Mouse (Mus musculus) cerebellum, postnatal 10 days (tissue): ENCODE measurements around the gene Wdfy3.
A peak's percentile ranks its signal among the peaks of the same experiment; 100 is the strongest.

Source experiments
- DNase-seq, 2 experiments: peaks; one replicate each; pipeline ENCODE4 v3.0.0; 2021; ENCODE audit warnings: mixed read lengths in 2 of 2

The Wdfy3 gene

DNA sequence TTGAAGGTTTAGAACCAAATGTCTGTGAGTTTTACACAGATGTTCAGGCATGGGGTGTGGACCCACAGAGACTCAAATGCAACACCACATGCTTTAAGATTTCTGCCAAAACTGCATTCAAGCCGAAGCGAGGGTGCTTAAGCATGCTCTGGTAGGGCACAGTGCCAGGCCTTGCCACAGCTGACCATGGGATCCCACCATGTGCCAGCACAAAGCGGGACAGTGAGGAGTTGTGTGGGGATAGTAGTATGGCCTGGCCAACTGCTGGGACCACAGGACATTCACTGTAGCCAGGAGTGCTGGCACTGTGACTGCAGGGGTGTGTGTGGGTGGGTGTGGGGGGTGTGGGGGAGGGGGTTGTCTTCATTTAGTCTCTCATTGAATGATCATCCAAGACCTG, 240.8 kb downstream of the Wdfy3 start:
- peak; percentile 56 to 67 for DNase-seq

DNA sequence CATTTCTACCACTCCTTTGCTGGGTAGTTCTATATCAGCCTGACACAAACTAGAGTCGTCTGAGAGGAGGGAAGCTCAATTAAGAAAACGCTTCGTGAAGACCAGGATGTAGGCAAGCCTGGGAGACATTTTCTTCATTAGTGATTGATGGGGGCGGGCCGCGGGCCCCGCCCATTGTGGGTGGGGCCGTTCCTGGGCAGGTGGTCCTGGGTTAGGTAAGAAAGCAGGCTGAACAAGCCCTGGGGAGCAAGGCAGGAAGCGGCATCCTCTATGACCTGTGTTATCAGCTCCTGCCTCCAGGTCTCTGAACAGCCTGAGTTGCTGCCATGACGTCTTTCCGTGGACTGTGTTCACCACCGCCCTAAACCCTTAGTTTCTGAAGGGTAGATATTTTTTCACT, 242.2 kb downstream of the Wdfy3 start:
- no peak for DNase-seq

DNA sequence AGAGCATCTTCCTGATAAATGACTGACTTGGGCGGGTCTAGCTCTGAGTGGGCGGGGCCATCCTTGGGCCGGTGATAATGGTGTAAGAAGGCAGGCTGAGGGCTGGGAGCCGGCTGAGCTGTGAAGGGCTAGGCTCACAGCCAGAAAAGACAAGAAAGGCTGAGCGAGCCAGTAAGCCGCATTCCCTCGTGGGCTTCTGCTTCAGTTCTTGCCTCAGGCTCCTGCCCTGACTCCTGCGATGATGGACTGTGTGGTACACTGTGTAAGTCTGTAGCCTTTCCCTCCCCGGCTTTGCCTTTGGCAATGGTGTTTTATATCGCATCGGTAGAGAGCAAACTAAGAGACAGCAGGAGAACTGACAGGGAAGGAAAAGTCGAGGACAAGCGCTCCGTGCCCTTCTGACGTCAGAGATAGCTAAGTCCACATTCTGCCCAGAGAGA, 243.2 kb downstream of the Wdfy3 start:
- peak; percentile 76 to 81 for DNase-seq

DNA sequence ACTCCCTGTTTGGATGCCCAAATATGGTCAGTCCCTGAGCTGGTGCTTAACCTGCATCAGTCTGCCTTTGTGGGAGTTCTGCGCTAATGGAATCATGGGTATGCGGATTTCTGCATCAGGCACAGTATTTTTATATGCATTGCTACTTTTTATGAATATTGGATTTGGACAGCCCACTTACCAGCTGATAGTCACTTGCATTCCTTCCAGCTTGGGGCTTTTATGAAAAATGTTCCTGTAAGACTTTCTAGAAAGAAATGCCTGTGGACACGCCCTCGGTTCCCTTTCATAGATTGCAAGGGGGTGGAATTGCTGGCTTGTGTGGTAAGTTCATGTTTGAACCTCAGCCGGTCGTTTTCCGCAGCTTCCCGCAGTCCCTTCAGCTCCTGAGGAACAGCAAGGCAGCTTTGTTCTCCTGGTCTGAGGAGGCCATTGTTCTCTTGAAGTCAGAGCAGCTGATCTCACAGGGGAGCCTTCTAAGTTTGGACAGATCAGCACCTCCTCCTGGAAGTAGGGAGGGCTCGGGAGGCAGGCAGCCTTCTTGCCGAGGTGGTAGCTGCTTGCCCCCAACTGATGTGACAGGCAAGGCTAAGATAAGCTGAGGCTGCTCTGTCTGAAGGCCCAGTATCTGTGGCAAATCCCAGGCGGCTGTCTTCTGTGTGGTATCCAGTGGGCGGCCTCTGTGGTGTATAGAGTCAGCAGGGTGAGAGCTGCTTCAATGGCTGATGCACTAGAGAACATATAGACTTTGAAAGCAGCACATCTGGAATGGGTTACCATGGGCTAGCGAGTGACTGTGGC, 244.4 kb downstream of the Wdfy3 start:
- DNase-seq: no peak

DNA sequence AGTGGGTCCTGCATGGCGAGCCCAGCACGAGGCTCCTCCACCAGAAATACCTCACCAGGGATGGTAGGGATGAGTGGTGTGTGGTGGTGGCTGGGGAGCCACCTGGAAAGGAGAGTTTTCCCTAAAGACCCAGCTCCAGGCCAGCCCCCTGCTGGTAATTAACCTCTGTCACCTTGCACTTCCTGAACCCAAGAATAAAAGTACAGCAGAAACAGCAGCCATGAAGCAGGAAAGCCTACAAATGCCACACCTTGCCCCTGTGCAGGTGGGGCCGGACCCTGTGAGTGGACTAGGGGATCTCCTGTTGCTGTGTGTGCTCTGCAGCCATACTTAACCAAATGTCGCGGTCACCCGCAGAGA, 247.4 kb downstream of the Wdfy3 start:
- DNase-seq: no peak

DNA sequence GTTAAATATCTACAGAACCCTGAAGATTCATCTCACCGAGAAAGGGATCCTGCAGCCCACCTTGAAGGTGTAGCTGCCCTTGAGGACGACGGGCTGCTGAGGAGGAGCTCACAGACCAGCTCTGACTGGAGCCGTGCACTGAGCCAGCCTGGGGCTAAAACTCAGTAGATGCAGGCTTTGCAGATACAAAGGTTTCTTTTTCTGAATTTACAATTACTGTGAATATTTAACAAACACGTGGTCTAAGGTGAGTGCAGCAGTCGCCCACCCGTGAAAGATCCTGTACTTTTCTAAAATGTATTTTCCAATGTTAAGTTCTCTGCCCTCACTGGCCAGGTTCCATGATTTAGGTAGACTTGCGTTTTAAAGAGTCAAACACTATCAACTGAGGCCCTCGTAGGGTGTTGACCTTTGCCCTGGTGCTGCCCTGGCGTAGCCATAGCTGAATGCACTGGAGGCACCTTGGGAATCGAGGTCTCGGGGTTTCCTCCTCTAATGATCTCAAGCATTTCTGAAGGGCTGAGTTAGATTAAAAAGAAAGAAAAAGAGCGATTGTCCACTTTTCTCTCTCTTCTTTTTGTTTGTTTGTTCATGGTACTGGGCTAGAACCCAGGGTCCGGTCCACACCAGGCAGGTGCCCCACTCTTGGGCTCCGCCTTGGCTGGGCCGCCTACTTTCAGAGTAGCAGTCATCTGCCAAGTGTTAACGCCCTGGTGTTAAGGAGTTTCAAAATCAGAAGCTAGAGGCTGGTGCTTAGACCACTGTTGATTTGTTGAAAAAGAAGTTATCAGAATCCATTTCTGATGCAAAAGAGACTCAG, 248.0 kb downstream of the Wdfy3 start:
- DNase-seq: no peak

DNA sequence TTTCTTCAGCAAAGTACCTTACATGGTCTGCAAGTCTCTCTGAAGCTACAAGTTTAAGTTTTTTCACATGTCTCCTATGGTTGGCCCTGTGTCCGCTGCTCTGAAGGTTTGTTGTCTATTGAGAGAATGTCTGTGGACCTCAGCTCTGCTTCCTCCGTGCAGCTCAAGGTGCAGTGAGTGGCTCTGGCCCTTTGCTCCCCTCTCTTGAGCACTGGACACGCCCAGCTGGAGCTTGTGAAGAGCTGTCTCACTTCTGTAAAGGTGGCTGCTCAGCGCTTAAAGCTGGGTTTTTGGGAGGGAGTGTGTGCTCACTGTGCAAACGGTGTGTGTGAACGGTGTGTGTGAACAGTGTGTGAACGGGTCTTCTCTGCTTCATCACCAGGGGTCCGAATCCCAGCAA, 248.7 kb downstream of the Wdfy3 start:
- no peak for DNase-seq

DNA sequence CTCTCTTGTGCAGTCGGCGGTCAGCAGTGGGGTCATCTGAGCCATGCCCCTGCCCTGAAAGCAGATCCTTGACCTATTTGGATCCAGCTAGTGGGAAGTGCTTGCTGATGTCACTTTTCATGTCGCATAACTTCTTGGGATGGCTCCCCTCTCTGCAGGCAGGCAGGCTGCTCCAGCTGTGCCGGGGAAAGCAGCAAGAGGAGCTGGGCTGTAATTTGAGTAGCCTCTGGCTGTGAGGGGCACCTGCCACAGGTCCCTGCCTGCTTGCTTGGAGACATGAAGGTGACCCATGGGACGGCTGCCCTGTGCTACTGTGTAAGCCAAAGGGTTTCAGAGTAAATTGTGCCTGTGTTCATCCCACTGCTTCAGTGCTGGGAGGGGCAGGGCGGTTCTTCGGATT, 249.9 kb downstream of the Wdfy3 start:
- no peak for DNase-seq

DNA sequence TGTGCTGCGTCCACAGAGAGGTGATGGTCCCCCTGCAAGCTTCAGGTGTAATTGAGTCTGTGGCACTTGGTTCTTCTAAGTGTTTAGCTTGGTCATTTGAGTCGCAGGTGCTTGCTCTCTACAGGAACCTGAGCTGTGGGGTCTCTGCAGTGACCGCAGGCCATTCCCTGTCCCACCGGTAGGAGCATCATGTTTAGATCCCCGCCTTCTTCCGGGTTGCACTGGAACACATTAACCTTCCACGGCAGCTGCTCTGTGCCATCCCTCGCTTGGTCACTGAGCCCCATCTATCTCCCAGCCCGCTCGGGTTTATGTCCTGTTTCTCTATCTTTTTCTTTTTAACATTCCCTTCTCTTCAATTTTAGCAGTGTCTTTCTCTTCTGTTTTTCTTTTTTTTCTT, 250.5 kb downstream of the Wdfy3 start:
- no peak for DNase-seq

DNA sequence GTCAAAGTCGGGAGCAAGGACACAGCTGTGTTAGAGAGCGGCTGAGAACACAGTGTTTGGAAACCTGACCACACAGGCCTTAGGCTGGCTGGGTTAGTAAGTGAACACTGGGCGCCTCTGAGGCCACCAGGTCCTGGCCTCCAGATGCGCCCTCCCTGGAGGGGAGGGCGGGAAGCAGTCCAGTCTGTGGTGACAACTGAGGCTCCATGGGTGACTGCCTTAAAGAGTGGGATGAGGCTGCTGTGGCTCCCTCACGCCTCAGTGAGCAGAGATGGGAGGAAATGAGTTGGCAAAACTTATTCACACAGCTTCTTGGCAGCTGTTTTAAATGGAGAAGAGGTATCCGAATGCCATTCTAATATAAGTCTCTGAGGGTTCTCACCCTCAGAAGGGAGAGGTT, 252.9 kb downstream of the Wdfy3 start:
- no peak for DNase-seq

DNA sequence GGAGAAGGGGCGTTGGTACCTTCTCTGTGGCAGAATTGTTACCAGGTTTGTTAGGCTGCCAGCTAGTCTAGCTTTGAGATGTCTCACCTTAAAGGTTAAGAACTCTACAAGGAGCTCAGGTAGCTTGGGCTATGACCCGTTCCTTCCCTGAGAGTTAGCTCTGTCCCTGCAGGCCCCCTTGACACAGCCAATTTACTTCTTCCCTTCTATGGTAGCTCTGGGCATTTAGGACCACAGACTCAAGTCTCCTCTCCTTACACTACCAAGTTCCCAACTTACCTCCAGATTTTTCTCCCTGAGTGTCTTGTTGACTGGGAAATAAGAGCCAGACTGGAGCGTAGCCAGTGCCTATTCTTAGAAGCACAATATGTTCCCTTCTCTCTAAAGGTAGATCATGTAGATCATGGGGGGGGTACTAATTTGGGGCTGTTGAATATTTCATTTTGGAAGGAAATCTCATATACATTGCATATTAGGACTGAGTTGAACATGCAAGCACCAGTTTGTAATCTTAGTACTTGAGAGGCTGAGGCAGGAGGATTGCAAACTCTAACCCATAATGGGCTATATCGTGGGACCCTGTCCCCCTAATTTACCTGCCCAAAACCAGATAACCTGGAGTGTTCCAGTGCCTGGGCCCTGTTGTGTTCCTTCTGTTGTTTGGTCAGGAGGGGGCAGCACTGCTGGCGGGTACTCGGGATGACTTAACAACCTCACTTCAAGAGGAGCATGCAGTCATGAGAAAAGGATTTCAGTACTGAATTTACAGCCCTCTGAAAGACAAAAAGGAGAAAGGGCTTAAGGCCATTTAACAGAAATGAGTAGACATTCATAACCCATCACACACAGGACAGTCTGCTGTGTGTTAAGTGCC, 258.2 kb downstream of the Wdfy3 start:
- peak; percentile 43 to 45 for DNase-seq

DNA sequence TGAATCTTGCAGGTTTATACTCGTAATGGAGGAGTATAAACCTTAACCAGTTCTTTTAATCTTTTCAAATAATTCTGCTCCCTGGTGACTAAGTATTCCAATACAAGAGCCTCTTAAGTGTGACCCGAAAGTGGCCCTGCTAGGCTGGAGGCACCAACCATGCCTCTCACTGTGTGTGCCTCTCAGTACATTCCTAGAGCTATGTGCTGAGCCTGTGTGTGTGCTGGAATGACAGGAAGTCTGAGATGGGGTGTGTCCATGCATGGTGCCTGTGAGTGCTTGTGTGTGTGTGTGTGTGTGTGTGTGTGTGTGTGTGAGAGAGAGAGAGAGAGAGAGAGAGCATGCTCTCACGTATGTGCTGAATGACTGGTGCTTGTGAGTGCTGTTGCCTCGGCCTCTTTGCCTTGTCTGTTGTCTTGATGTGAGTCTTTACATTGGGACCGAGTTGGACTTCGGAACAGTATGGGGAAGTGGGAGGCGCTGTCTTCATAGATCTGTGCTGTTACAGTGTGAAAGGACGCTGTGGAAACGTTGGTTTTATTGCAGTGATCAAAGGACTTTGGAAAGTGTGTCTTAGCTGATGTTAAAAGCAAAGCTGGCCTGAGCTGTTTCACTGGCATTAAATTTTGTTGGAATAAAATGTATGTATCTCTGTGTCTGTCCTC, 267.2 kb downstream of the Wdfy3 start:
- no peak for DNase-seq

DNA sequence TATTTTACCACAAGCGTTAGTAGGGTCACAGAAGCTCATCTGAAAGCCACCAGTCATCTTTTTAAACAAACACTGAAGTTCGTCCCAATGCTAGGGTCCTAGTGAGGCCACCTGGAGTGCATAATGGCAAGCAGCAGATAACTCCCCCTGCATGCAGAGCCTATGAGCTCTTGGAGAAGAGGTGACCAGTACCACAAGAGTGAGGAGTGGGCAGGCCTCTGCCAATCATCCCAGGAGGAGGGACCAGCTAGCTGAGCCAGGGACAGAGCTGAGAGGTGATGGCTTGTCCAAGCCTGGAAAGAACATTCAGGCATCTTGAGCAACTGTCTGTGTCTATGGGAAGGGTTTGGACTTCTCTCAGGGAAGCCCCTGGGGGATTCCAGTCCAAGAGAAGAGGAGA, 267.8 kb downstream of the Wdfy3 start:
- DNase-seq: no peak

DNA sequence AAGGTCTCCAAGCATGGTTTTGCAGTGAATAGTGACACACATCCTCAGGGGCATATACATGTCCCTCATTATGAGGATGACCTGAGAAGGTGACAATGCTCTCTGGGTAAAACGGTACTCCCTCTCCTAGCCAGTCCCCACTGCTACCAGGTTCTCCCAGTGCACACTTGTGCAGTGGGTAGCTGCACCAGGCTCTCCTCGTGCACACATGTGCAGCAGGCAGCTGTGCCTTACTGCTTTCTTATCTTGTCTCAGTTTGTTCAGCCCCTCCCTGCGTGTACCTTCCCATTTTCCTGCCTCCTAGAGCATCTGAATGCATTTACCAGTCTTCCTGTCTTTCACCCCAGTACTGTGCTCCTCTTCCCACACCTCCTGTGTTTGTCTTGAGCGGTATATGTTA, 277.1 kb downstream of the Wdfy3 start:
- no peak for DNase-seq

DNA sequence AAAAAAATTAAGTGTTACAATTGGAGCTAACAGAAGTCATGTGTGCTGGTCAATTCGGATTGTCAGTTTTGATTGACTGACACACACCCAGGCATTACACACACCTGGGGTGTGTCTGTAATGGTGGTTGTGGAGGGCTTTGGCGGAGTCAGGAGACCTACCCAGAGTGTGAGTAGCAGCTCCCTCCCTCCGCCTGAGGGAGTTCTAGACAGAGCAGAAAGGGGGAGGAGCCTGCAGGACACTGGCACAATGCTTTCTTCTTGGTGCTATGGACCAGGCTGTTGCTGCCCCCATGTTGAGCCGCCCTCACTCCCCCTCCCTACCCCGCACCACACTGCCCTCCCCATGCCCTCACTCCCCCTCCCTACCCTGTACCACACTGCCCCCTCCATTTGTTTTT, 279.2 kb downstream of the Wdfy3 start:
- no peak for DNase-seq

DNA sequence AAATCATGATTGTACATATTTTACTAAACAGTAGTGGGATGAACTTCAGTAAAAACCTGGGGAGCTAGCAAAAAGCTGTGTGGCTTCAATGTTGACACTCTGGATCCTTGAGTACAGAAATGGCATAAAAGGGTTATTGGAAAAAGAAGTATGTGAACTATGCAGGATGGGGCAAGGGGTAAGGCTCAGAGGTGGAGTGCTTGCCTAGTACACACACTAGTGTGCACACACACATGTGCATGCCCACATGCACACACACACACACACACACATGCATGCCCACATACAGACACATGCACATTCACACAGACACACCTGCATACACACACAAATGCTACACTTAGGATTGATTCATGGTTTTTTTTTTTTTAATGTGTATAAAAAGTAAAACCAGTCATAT, 280.0 kb downstream of the Wdfy3 start:
- no peak for DNase-seq

DNA sequence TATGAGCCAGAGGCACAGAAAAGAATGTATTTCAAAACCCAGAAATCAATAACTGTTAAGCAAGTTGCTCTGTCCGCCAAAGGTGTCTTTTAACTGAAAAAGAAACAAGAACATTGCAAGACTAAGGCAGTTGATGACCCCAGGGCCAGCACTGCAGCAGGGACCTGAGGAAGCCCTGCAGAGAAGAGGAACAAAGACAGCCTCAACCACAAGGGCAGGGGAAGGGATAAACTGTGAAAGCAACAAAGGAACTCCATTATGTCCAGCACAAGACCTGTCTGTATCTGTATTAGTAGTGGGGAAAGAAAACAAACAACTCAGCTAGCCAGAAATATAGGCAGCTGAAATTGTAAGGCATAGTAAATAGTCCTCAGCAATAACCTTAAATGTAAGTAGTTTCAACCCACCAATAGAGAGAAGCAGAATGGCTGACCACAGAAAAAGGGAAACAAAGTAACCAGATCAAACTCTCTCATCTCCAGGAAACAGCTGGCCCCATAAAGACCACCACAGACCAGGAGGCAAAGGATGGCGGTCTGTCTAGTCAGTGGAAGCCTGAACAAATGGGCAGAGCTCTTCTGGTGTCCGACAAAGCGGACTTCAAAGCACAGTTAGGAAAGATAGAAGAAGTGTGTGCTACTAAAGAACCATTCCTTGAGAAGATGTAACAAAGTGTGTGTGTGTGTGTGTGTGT, 283.7 kb downstream of the Wdfy3 start:
- no peak for DNase-seq

DNA sequence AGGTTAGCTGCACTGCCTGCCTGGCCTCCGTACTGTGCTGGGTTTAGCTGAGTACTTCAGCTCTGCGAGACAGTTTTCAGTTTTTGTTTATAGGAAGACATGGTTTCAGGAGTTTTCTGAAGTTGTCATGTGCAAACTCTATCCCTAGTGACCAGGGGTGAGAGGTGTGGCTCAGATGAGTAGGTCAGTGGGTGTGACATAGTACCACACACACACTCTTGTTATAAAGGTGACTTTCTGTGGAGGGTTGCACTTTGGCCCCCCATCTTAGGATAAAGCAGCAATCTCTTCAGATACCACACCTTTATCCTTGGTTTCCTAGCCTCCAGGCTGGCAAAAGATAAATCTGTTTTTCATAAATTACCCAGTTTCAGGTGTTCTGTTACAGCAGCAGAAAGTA, 284.9 kb downstream of the Wdfy3 start:
- no peak for DNase-seq

DNA sequence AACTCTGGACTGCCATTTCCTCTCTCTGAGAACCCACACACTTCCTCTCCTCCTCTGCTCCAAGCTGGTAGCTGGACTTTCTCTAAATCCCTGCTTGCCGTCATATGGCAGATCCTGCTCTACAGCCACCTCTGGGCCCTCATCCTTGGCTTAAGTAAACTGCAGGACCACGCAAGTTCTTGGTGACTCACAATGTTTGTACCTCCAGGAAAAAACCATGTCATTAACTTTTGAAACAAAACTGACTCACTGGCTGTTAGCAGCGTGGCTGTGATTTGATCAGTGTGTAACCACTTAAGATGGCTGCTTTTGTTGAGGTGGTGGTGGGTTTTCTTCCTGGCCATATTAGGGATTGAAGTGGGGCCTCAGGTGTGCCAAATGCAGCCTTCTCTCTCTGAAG, 285.4 kb downstream of the Wdfy3 start:
- no peak for DNase-seq
